ENCODE assay signal across 26 mouse cellular contexts in genomic region chr10:116403679-116404078, GRCm38 (mm10).
DNase-seq lines count a peak whose midpoint lies in the region; TF ChIP-seq lines count a peak whose summit lies in the region.
"Had no signal": no experiment of that assay in that cellular context is flagged by ENCODE, and none has a peak within 500 bp of the region (broad histone marks: within the 10 kb centered on the region; RNA-seq: fewer than 3 reads in every experiment).

No protein-coding gene starts in this region.

- TF ChIP-seq CTCF in left cerebral cortex, adult 2 months (IDR thresholded peaks at IDR 0.05), result no peak

- DNase-seq in frontal cortex, adult 2 months (ENCODE audit: extremely low spot score in 1 of 2, low spot score in 1 of 2), result peak; percentile 42 to 66
- DNase-seq in frontal cortex, postnatal 25 days (ENCODE audit: low spot score in 2 of 2), result no peak
- DNase-seq in left cerebral cortex, adult 2 months (ENCODE audit: extremely low spot score in 1 of 2, low spot score in 2 of 2), result peak in 1 of 2 experiments; percentile 36
- no peak for DNase-seq in left cerebral cortex, postnatal 10 days (ENCODE audit: extremely low spot score in 1 of 2, low spot score in 2 of 2)
- peak; percentile 80 for DNase-seq in brain, adult 2 months (ENCODE audit: low read depth, low spot score)
- peak; percentile 46 to 48 for DNase-seq in frontal cortex, postnatal 36 days (ENCODE audit: low spot score in 2 of 2)
- DNase-seq in heart, postnatal 14 days, result no peak
- DNase-seq: adrenal gland, postnatal 25 days; B cell, adult 2 months; gastrocnemius, adult 2 months; gastrocnemius, postnatal 36 days; heart, adult 18-20 months; heart, postnatal 4 days; kidney, postnatal 25 days; liver, embryonic 13.5 days; lung, adult 18-20 months; midbrain, embryonic 14.5 days; retina, postnatal 1 day; thymus, postnatal 4 days had no signal

- peak overlapping the region; percentile 75 for H3K27ac ChIP-seq in left cerebral cortex, adult 2 months
- H3K27ac ChIP-seq: embryonic facial prominence, embryonic 13.5 days; forebrain, embryonic 13.5 days; gastrocnemius, adult 2 months; hindbrain, embryonic 13.5 days; kidney, embryonic 15.5 days; limb, embryonic 10.5 days; limb, embryonic 15.5 days; liver, embryonic 13.5 days; neural tube, embryonic 15.5 days had no signal

- intact Hi-C loops in left cerebral cortex, adult 2 months (cut with DNase I), result loop anchor here (1.0 kb wide), 1 partner anchor 25 kb away; no protein-coding TSS in a partner anchor
- intact Hi-C loops in left cerebral cortex, postnatal 10 days (cut with DNase I), result no loop called here
- intact Hi-C loops in heart, postnatal 14 days (cut with DNase I), result no loop called here

- H3K4me3 ChIP-seq in left cerebral cortex, adult 2 months, result no peak overlapping the region
- H3K4me3 ChIP-seq: embryonic facial prominence, embryonic 13.5 days; forebrain, embryonic 13.5 days; gastrocnemius, adult 2 months; hindbrain, embryonic 13.5 days; kidney, embryonic 15.5 days; limb, embryonic 10.5 days; limb, embryonic 15.5 days; liver, embryonic 13.5 days; neural tube, embryonic 15.5 days had no signal

Comparison
In these comparisons a context has a peak if more than half of its experiments do, and no peak if none do; other contexts are left out.
1. DNase-seq: peak in frontal cortex, adult 2 months (2 of 2), brain, adult 2 months (single experiment) and frontal cortex, postnatal 36 days (2 of 2); none in frontal cortex, postnatal 25 days (0 of 2), left cerebral cortex, postnatal 10 days (0 of 2) and heart, postnatal 14 days (0 of 2).